Mouse (Mus musculus) limb, embryonic 15.5 days (tissue): ENCODE results near the gene Elavl4. TPM values are rescaled to one million over a fixed set of nuclear protein-coding genes. Genes with fewer than 3 reads are reported as not detected.
A peak's percentile ranks its signal among the peaks of the same experiment; 100 is the strongest.

Source experiments
- ATAC-seq: fragments of 200-750 bp; cut with Nextera tagmentation; 2 replicates; pipeline ENCODE4 v1.8.0; 2017; ENCODE audit warnings: low read depth, moderate TSS enrichment; ENCODE audit not compliant: insufficient number of reproducible peaks, low FRiP score, low TSS enrichment
- H3K27ac ChIP-seq: fragments of 300-500 bp; sonication (generic); 2 replicates; pipeline ENCODE4 v1.5.1; 2015; ENCODE audit warnings: moderate library complexity, mild to moderate bottlenecking, inconsistent platforms
- H3K27me3 ChIP-seq: fragments of 300-500 bp; sonication (generic); 2 replicates; pipeline ENCODE4 v1.6.1; 2015; ENCODE audit warnings: inconsistent platforms
- H3K36me3 ChIP-seq: fragments of 300-500 bp; sonication (generic); 2 replicates; pipeline ENCODE4 v1.6.1; 2015; ENCODE audit warnings: inconsistent platforms
- H3K4me1 ChIP-seq: fragments of 300-500 bp; sonication (generic); 2 replicates; pipeline ENCODE4 v1.6.1; 2015; ENCODE audit warnings: inconsistent platforms
- H3K4me2 ChIP-seq: fragments of 300-500 bp; sonication (generic); 2 replicates; pipeline ENCODE4 v1.6.1; 2015; ENCODE audit warnings: mild to moderate bottlenecking, inconsistent platforms
- H3K4me3 ChIP-seq: fragments of 300-500 bp; sonication (generic); 2 replicates; pipeline ENCODE4 v1.5.1; 2015; ENCODE audit warnings: mild to moderate bottlenecking, inconsistent platforms
- H3K9ac ChIP-seq: fragments of 300-500 bp; sonication (generic); 2 replicates; pipeline ENCODE4 v1.6.1; 2015; ENCODE audit warnings: inconsistent platforms
- H3K9me3 ChIP-seq: fragments of 300-500 bp; sonication (generic); 2 replicates; pipeline ENCODE4 v1.6.1; 2016; ENCODE audit warnings: inconsistent platforms
- WGBS: fragments of 180-500 bp; shearing (Covaris S2); methylation state at CpG from one replicate; pipeline ENCODE4 v1.1.7; 2015; 5-methylcytosine and 5-hydroxymethylcytosine counted together
- polyA plus RNA-seq: library from polyadenylated mRNA; unstranded; fragments of >200 nt; fragmentation: Nextera tagmentation; extraction: Ambion mirVana; gene quantifications from 2 replicates; pipeline ENCODE4 v1.2.1, GENCODE M21; 2015

The Elavl4 gene
- polyA plus RNA-seq, result 1.7 and 1.9 TPM in 2 replicates

GRCm38 (mm10) chr4:110351178-110352000 lies at the start of gene Elavl4:
Gene Elavl4 (minus strand): TSS chr4:110351909.
- 0 out of 2 replicates have a peak within 1 kb of the TSS, but pooled peaks have one; percentile 17 for H3K27ac ChIP-seq
- no peaks in the 10 kb centered on the region for H3K4me1 ChIP-seq
- H3K36me3 ChIP-seq, result no peaks in the 10 kb centered on the region
- H3K9ac ChIP-seq, result peak within 1 kb of the TSS; percentile 54
- WGBS, result under 1% methylated on average over 58 of the region's 75 CpGs
- H3K9me3 ChIP-seq, result no peaks in the 10 kb centered on the region
- ATAC-seq, result peak; percentile 80
- peak within 1 kb of the TSS; percentile 87 for H3K4me2 ChIP-seq
- no peaks in the 10 kb centered on the region for H3K27me3 ChIP-seq
- peak within 1 kb of the TSS; percentile 52 for H3K4me3 ChIP-seq

- Histone ChIP-seq H3K4me2 (peak within 1 kb of the TSS; percentile 81), H3K4me1 (peaks cover 4% of the 10 kb centered on the region; the same call in 1 of the 2 replicates), H3K9ac (peak within 1 kb of the TSS; percentile 23; the same call in 1 of the 2 replicates), H3K4me3 (peak within 1 kb of the TSS; percentile 56), H3K9me3 (no peaks in the 10 kb centered on the region), H3K27me3 (no peaks in the 10 kb centered on the region), H3K36me3 (no peaks in the 10 kb centered on the region), H3K27ac (no peak within 1 kb of the TSS)
- 0% methylated on average over 27 of the region's 27 CpGs for WGBS
- 0 out of 2 replicates have a peak, but pooled peaks have one; percentile 48 for ATAC-seq
Measured at GRCm38 (mm10) chr4:110397618-110398045, 45.9 kb upstream of the Elavl4 start, which contains the start of gene Agbl4. Gene Agbl4 (plus strand): TSS chr4:110397661.

GRCm38 (mm10) chr4:110396221-110396620 lies 44.5 kb upstream of the Elavl4 start:
- Histone ChIP-seq H3K27me3 (no peaks in the 10 kb centered on the region), H3K4me3 (no peak overlapping the region), H3K36me3 (no peaks in the 10 kb centered on the region), H3K27ac (no peak overlapping the region), H3K9me3 (no peaks in the 10 kb centered on the region), H3K4me1 (peaks cover 4% of the 10 kb centered on the region; the same call in 1 of the 2 replicates), H3K9ac (no peak overlapping the region), H3K4me2 (no peak overlapping the region)
- ATAC-seq, result no peak
- 66% methylated on average over 5 of the region's 5 CpGs for WGBS

- ATAC-seq, result no peak
- H3K27me3 ChIP-seq, result no peaks in the 10 kb centered on the region
- WGBS, result 64% methylated on average over 2 of the region's 2 CpGs
- H3K27ac ChIP-seq, result no peak overlapping the region
- no peaks in the 10 kb centered on the region for H3K9me3 ChIP-seq
- no peak overlapping the region for H3K4me2 ChIP-seq
- H3K4me3 ChIP-seq, result no peak overlapping the region
- H3K4me1 ChIP-seq, result no peaks in the 10 kb centered on the region
- no peak overlapping the region for H3K9ac ChIP-seq
- no peaks in the 10 kb centered on the region for H3K36me3 ChIP-seq
Measured at GRCm38 (mm10) chr4:110360568-110360967, 8.9 kb upstream of the Elavl4 start.

- Histone ChIP-seq H3K9me3 (no peaks in the 10 kb centered on the region), H3K4me3 (peak overlapping the region; percentile 52), H3K36me3 (no peaks in the 10 kb centered on the region), H3K27me3 (no peaks in the 10 kb centered on the region), H3K4me2 (peak overlapping the region; percentile 87), H3K4me1 (no peaks in the 10 kb centered on the region), H3K9ac (peak overlapping the region; percentile 54; the same call in 1 of the 2 replicates), H3K27ac (no peak overlapping the region)
- WGBS, result 14% methylated on average over 5 of the region's 5 CpGs
- peak; percentile 55; the same call in 1 of the 2 replicates for ATAC-seq
Measured at GRCm38 (mm10) chr4:110352001-110352369, 276 bp upstream of the Elavl4 start.

GRCm38 (mm10) chr4:110350856-110351177 lies 892 bp downstream of the Elavl4 start:
- H3K4me1 ChIP-seq, result no peaks in the 10 kb centered on the region
- H3K27me3 ChIP-seq, result no peaks in the 10 kb centered on the region
- no peak overlapping the region for H3K27ac ChIP-seq
- 13% methylated on average over 6 of the region's 6 CpGs for WGBS
- peak overlapping the region; percentile 87 for H3K4me2 ChIP-seq
- peak overlapping the region; percentile 54; the same call in 1 of the 2 replicates for H3K9ac ChIP-seq
- H3K4me3 ChIP-seq, result peak overlapping the region; percentile 52
- ATAC-seq, result no peak
- H3K9me3 ChIP-seq, result no peaks in the 10 kb centered on the region
- H3K36me3 ChIP-seq, result no peaks in the 10 kb centered on the region

- no peak for ATAC-seq
- H3K4me3 ChIP-seq, result no peak overlapping the region
Measured at GRCm38 (mm10) chr4:110323912-110324311, 27.8 kb downstream of the Elavl4 start.

GRCm38 (mm10) chr4:110312126-110312525 lies 39.6 kb downstream of the Elavl4 start:
- Histone ChIP-seq H3K9ac (no peak overlapping the region), H3K9me3 (no peaks in the 10 kb centered on the region), H3K4me1 (no peaks in the 10 kb centered on the region), H3K27ac (no peak overlapping the region), H3K36me3 (no peaks in the 10 kb centered on the region), H3K27me3 (no peaks in the 10 kb centered on the region), H3K4me2 (no peak overlapping the region), H3K4me3 (no peak overlapping the region)
- WGBS, result 31% methylated on average over 1 of the region's 1 CpGs
- no peak for ATAC-seq

More at GRCm38 (mm10) chr4:110323912-110324311, 27.8 kb downstream of the Elavl4 start:
- Histone ChIP-seq H3K27me3 (no peaks in the 10 kb centered on the region), H3K27ac (no peak overlapping the region), H3K36me3 (no peaks in the 10 kb centered on the region), H3K9me3 (no peaks in the 10 kb centered on the region), H3K4me1 (no peaks in the 10 kb centered on the region), H3K9ac (no peak overlapping the region), H3K4me2 (no peak overlapping the region)
- WGBS, result 56% methylated on average over 3 of the region's 3 CpGs

GRCm38 (mm10) chr4:110306972-110307371 lies 44.7 kb downstream of the Elavl4 start:
- Histone ChIP-seq H3K27ac (no peak overlapping the region), H3K4me1 (no peaks in the 10 kb centered on the region), H3K4me2 (no peak overlapping the region), H3K27me3 (no peaks in the 10 kb centered on the region), H3K9me3 (no peaks in the 10 kb centered on the region), H3K36me3 (no peaks in the 10 kb centered on the region), H3K4me3 (no peak overlapping the region), H3K9ac (no peak overlapping the region)
- 72% methylated on average over 5 of the region's 5 CpGs for WGBS
- ATAC-seq, result no peak

- H3K4me1 ChIP-seq, result no peaks in the 10 kb centered on the region
- 59% methylated on average over 11 of the region's 11 CpGs for WGBS
- no peak overlapping the region for H3K27ac ChIP-seq
Measured at GRCm38 (mm10) chr4:110306559-110306958, 45.1 kb downstream of the Elavl4 start.

GRCm38 (mm10) chr4:110295793-110296192 lies 55.9 kb downstream of the Elavl4 start:
- H3K4me1 ChIP-seq, result no peaks in the 10 kb centered on the region
- no peak overlapping the region for H3K27ac ChIP-seq
- H3K27me3 ChIP-seq, result no peaks in the 10 kb centered on the region
- no peak overlapping the region for H3K4me3 ChIP-seq
- 92% methylated on average over 3 of the region's 3 CpGs for WGBS
- H3K9ac ChIP-seq, result no peak overlapping the region
- no peaks in the 10 kb centered on the region for H3K36me3 ChIP-seq
- H3K9me3 ChIP-seq, result no peaks in the 10 kb centered on the region
- no peak overlapping the region for H3K4me2 ChIP-seq
- ATAC-seq, result no peak

More at GRCm38 (mm10) chr4:110306559-110306958, 45.1 kb downstream of the Elavl4 start:
- Histone ChIP-seq H3K9ac (no peak overlapping the region), H3K27me3 (no peaks in the 10 kb centered on the region), H3K4me2 (no peak overlapping the region), H3K9me3 (no peaks in the 10 kb centered on the region), H3K36me3 (no peaks in the 10 kb centered on the region), H3K4me3 (no peak overlapping the region)
- ATAC-seq, result no peak

- Histone ChIP-seq H3K9me3 (no peaks in the 10 kb centered on the region), H3K27me3 (no peaks in the 10 kb centered on the region), H3K36me3 (no peaks in the 10 kb centered on the region), H3K27ac (no peak overlapping the region), H3K4me1 (no peaks in the 10 kb centered on the region), H3K4me3 (no peak overlapping the region), H3K4me2 (no peak overlapping the region), H3K9ac (no peak overlapping the region)
- 63% methylated on average over 5 of the region's 5 CpGs for WGBS
- ATAC-seq, result no peak
Measured at GRCm38 (mm10) chr4:110293238-110293637, 58.5 kb downstream of the Elavl4 start.
